Mouse (Mus musculus) limb, embryonic 15.5 days (tissue): Measurements from ENCODE around the gene Slc25a19. TPM values are rescaled to one million over a fixed set of nuclear protein-coding genes. Genes with fewer than 3 reads are reported as not detected.
A peak's percentile ranks its signal among the peaks of the same experiment; 100 is the strongest.

Experiments
- ATAC-seq: fragments of 200-750 bp; cut with Nextera tagmentation; 2 replicates; pipeline ENCODE4 v1.8.0; 2017; ENCODE audit warnings: low read depth, moderate TSS enrichment; ENCODE audit not compliant: insufficient number of reproducible peaks, low FRiP score, low TSS enrichment
- H3K27ac ChIP-seq: fragments of 300-500 bp; sonication (generic); 2 replicates; pipeline ENCODE4 v1.5.1; 2015; ENCODE audit warnings: moderate library complexity, mild to moderate bottlenecking, inconsistent platforms
- H3K27me3 ChIP-seq: fragments of 300-500 bp; sonication (generic); 2 replicates; pipeline ENCODE4 v1.6.1; 2015; ENCODE audit warnings: inconsistent platforms
- H3K36me3 ChIP-seq: fragments of 300-500 bp; sonication (generic); 2 replicates; pipeline ENCODE4 v1.6.1; 2015; ENCODE audit warnings: inconsistent platforms
- H3K4me1 ChIP-seq: fragments of 300-500 bp; sonication (generic); 2 replicates; pipeline ENCODE4 v1.6.1; 2015; ENCODE audit warnings: inconsistent platforms
- H3K4me2 ChIP-seq: fragments of 300-500 bp; sonication (generic); 2 replicates; pipeline ENCODE4 v1.6.1; 2015; ENCODE audit warnings: mild to moderate bottlenecking, inconsistent platforms
- H3K4me3 ChIP-seq: fragments of 300-500 bp; sonication (generic); 2 replicates; pipeline ENCODE4 v1.5.1; 2015; ENCODE audit warnings: mild to moderate bottlenecking, inconsistent platforms
- H3K9ac ChIP-seq: fragments of 300-500 bp; sonication (generic); 2 replicates; pipeline ENCODE4 v1.6.1; 2015; ENCODE audit warnings: inconsistent platforms
- H3K9me3 ChIP-seq: fragments of 300-500 bp; sonication (generic); 2 replicates; pipeline ENCODE4 v1.6.1; 2016; ENCODE audit warnings: inconsistent platforms
- WGBS: fragments of 180-500 bp; shearing (Covaris S2); methylation state at CpG from one replicate; pipeline ENCODE4 v1.1.7; 2015; 5-methylcytosine and 5-hydroxymethylcytosine counted together
- polyA plus RNA-seq: library from polyadenylated mRNA; unstranded; fragments of >200 nt; fragmentation: Nextera tagmentation; extraction: Ambion mirVana; gene quantifications from 2 replicates; pipeline ENCODE4 v1.2.1, GENCODE M21; 2015

Slc25a19 gene
- polyA plus RNA-seq, 1 experiment from 2014 or later = 24.0 TPM

GRCm38 (mm10) chr11:115629734-115630531 is 1.8 kb upstream of the Slc25a19 start:
- 84% methylated on average over 13 of the region's 13 CpGs for WGBS
- H3K36me3 ChIP-seq = no peaks in the 10 kb centered on the region
- H3K27me3 ChIP-seq = no peaks in the 10 kb centered on the region
- ATAC-seq = no peak
- H3K4me2 ChIP-seq = no peak overlapping the region
- peaks cover 18% of the 10 kb centered on the region for H3K4me1 ChIP-seq
- H3K9ac ChIP-seq = no peak overlapping the region
- no peak overlapping the region for H3K27ac ChIP-seq
- no peaks in the 10 kb centered on the region for H3K9me3 ChIP-seq
- H3K4me3 ChIP-seq = no peak overlapping the region

- WGBS = 49% methylated on average over 13 of the region's 13 CpGs
- no peaks in the 10 kb centered on the region for H3K27me3 ChIP-seq
- H3K9ac ChIP-seq = no peak overlapping the region
- H3K9me3 ChIP-seq = no peaks in the 10 kb centered on the region
- H3K4me3 ChIP-seq = peak overlapping the region; percentile 84
- peak overlapping the region; percentile 88 for H3K4me2 ChIP-seq
- peak; percentile 13; the same call in 1 of the 2 replicates for ATAC-seq
- H3K4me1 ChIP-seq = peaks cover 18% of the 10 kb centered on the region
- H3K27ac ChIP-seq = peak overlapping the region; percentile 63; the same call in 1 of the 2 replicates
- peaks cover 3% of the 10 kb centered on the region for H3K36me3 ChIP-seq
These were observed 488 bp upstream of the Slc25a19 start for GRCm38 (mm10) chr11:115628465-115629101.

GRCm38 (mm10) chr11:115626824-115627616 is 1.1 kb downstream of the Slc25a19 start:
- Histone ChIP-seq H3K4me2 (peak overlapping the region; percentile 88), H3K4me3 (peak overlapping the region; percentile 84), H3K9ac (peak overlapping the region; percentile 65; the same call in 1 of the 2 replicates), H3K36me3 (peaks cover 18% of the 10 kb centered on the region), H3K27me3 (no peaks in the 10 kb centered on the region), H3K4me1 (peaks cover 18% of the 10 kb centered on the region), H3K27ac (no peak overlapping the region), H3K9me3 (no peaks in the 10 kb centered on the region)
- WGBS = 45% methylated on average over 11 of the region's 11 CpGs
- no peak for ATAC-seq

GRCm38 (mm10) chr11:115625877-115626276 is 2.2 kb downstream of the Slc25a19 start:
- H3K36me3 ChIP-seq = peaks cover 27% of the 10 kb centered on the region
- ATAC-seq = no peak
- peaks cover 16% of the 10 kb centered on the region for H3K4me1 ChIP-seq
- H3K4me3 ChIP-seq = no peak overlapping the region
- H3K27ac ChIP-seq = no peak overlapping the region
- H3K4me2 ChIP-seq = no peak overlapping the region
- no peaks in the 10 kb centered on the region for H3K9me3 ChIP-seq
- H3K27me3 ChIP-seq = no peaks in the 10 kb centered on the region
- WGBS = 86% methylated on average over 9 of the region's 9 CpGs
- H3K9ac ChIP-seq = no peak overlapping the region

GRCm38 (mm10) chr11:115623487-115624070 is 4.5 kb downstream of the Slc25a19 start:
- no peaks in the 10 kb centered on the region for H3K27me3 ChIP-seq
- H3K27ac ChIP-seq = no peak overlapping the region
- no peak overlapping the region for H3K4me2 ChIP-seq
- H3K4me1 ChIP-seq = peaks cover 16% of the 10 kb centered on the region
- no peaks in the 10 kb centered on the region for H3K9me3 ChIP-seq
- H3K4me3 ChIP-seq = no peak overlapping the region
- H3K9ac ChIP-seq = no peak overlapping the region
- peaks cover 46% of the 10 kb centered on the region for H3K36me3 ChIP-seq
- no peak for ATAC-seq
- WGBS = 74% methylated on average over 9 of the region's 9 CpGs

- H3K36me3 ChIP-seq = peaks cover 67% of the 10 kb centered on the region
These were observed 8.1 kb downstream of the Slc25a19 start for GRCm38 (mm10) chr11:115619949-115620348.

GRCm38 (mm10) chr11:115618732-115619516 is 9.2 kb downstream of the Slc25a19 start:
- Histone ChIP-seq H3K4me1 (no peaks in the 10 kb centered on the region), H3K27ac (no peak overlapping the region), H3K9me3 (no peaks in the 10 kb centered on the region), H3K27me3 (no peaks in the 10 kb centered on the region), H3K9ac (no peak overlapping the region), H3K4me2 (no peak overlapping the region), H3K36me3 (peaks cover 71% of the 10 kb centered on the region), H3K4me3 (no peak overlapping the region)
- 88% methylated on average over 16 of the region's 16 CpGs for WGBS
- no peak for ATAC-seq

More at GRCm38 (mm10) chr11:115619949-115620348, 8.1 kb downstream of the Slc25a19 start:
- H3K4me1 ChIP-seq = no peaks in the 10 kb centered on the region
- H3K9ac ChIP-seq = no peak overlapping the region
- no peak overlapping the region for H3K4me2 ChIP-seq
- no peak for ATAC-seq
- 94% methylated on average over 7 of the region's 7 CpGs for WGBS
- no peaks in the 10 kb centered on the region for H3K27me3 ChIP-seq
- H3K27ac ChIP-seq = no peak overlapping the region
- no peaks in the 10 kb centered on the region for H3K9me3 ChIP-seq
- no peak overlapping the region for H3K4me3 ChIP-seq

- H3K27ac ChIP-seq = no peak overlapping the region
- H3K9ac ChIP-seq = no peak overlapping the region
- H3K27me3 ChIP-seq = no peaks in the 10 kb centered on the region
- H3K36me3 ChIP-seq = peaks cover 63% of the 10 kb centered on the region
- no peak overlapping the region for H3K4me3 ChIP-seq
- WGBS = 78% methylated on average over 2 of the region's 2 CpGs
- H3K4me2 ChIP-seq = no peak overlapping the region
- peaks cover 8% of the 10 kb centered on the region for H3K4me1 ChIP-seq
- no peak for ATAC-seq
- no peaks in the 10 kb centered on the region for H3K9me3 ChIP-seq
These were observed 10.1 kb downstream of the Slc25a19 start for GRCm38 (mm10) chr11:115618001-115618400.

GRCm38 (mm10) chr11:115616893-115617292 is 11.2 kb downstream of the Slc25a19 start:
- no peak for ATAC-seq
- Histone ChIP-seq H3K4me1 (peaks cover 10% of the 10 kb centered on the region), H3K9ac (no peak overlapping the region), H3K9me3 (no peaks in the 10 kb centered on the region), H3K4me2 (no peak overlapping the region), H3K4me3 (no peak overlapping the region), H3K27me3 (no peaks in the 10 kb centered on the region), H3K27ac (no peak overlapping the region), H3K36me3 (peaks cover 52% of the 10 kb centered on the region)
- 73% methylated on average over 6 of the region's 6 CpGs for WGBS

GRCm38 (mm10) chr11:115616371-115616770 is 11.7 kb downstream of the Slc25a19 start:
- WGBS = 84% methylated on average over 7 of the region's 7 CpGs
- ATAC-seq = no peak
- no peak overlapping the region for H3K4me3 ChIP-seq
- H3K4me1 ChIP-seq = peaks cover 14% of the 10 kb centered on the region
- no peaks in the 10 kb centered on the region for H3K27me3 ChIP-seq
- no peak overlapping the region for H3K4me2 ChIP-seq
- H3K36me3 ChIP-seq = peaks cover 49% of the 10 kb centered on the region
- no peak overlapping the region for H3K9ac ChIP-seq
- H3K9me3 ChIP-seq = no peaks in the 10 kb centered on the region
- no peak overlapping the region for H3K27ac ChIP-seq

- H3K4me1 ChIP-seq = peaks cover 16% of the 10 kb centered on the region
- no peak overlapping the region for H3K9ac ChIP-seq
- H3K9me3 ChIP-seq = no peaks in the 10 kb centered on the region
- no peak overlapping the region for H3K4me3 ChIP-seq
- no peak overlapping the region for H3K27ac ChIP-seq
- no peak for ATAC-seq
- 75% methylated on average over 6 of the region's 6 CpGs for WGBS
- H3K4me2 ChIP-seq = no peak overlapping the region
- peaks cover 44% of the 10 kb centered on the region for H3K36me3 ChIP-seq
- H3K27me3 ChIP-seq = no peaks in the 10 kb centered on the region
These were observed 12.2 kb downstream of the Slc25a19 start for GRCm38 (mm10) chr11:115615875-115616274.
